Mouse (Mus musculus): ENCODE measurements at regions not wholly inside any gene's neighbourhood (a gene's known extent, or its start where the extent isn't known, plus 50 kb on each side); places are given as distances from the start of the nearest gene placed in this dataset.
"Not testable (repeated sequence)": the region's sequence is repeated elsewhere in the genome, so short reads cannot be mapped to it uniquely, and the experiment has no call there.

- Histone ChIP-seq H3K4me1 (ENCODE audit: control insufficient read depth, insufficient read depth, low read length) (no peaks in the 10 kb centered on the region), H3K4me2 (ENCODE audit: low read depth, low read length) (no peak overlapping the region), H3K9ac (ENCODE audit: low read depth, low read length) (no peak overlapping the region), H3K27ac (ENCODE audit: low read length) (no peak overlapping the region), H3K27me3 (replicated peaks; ENCODE audit: control insufficient read depth, insufficient read depth, low read length) (no peaks in the 10 kb centered on the region), H3K9me3 (ENCODE audit: control insufficient read depth, low read length) (no peaks in the 10 kb centered on the region), H3K36me3 (ENCODE audit: control insufficient read depth, insufficient read depth, low read length) (no peaks in the 10 kb centered on the region), H3K4me3 (ENCODE audit: low read length) (no peak overlapping the region)
- 88% methylated on average over 1 of the region's 1 CpGs for WGBS
- ATAC-seq, result no peak
Measured at GRCm38 (mm10) chr12:114285082-114285481, 741.4 kb downstream of the Adam6a start.

DNA sequence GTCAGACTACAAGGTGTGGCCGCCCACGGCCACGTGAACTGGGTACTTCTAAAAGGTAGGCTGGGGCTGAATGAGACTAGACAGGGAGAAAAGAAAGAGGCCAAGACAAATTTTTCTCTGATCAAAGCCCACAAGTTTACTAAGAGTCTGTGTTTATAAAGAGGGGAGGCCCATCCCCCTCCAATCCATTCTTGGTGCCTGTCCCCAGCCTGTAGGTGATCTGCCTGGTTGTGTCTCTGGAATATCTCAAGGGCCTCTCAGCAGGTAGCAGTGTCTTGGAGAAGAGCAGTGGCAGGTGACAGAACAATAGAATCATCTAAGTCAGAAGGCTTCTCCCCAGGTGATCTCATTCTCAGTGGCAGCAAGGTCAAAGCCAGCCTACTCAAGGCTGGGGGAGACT lies 743.3 kb downstream of the Adam6a start:
- no peaks in the 10 kb centered on the region for H3K36me3 ChIP-seq (ENCODE audit: control insufficient read depth, insufficient read depth, low read length)
- H3K27me3 ChIP-seq (replicated peaks; ENCODE audit: control insufficient read depth, insufficient read depth, low read length), result no peaks in the 10 kb centered on the region
- no peaks in the 10 kb centered on the region for H3K9me3 ChIP-seq (ENCODE audit: control insufficient read depth, low read length)
- WGBS, result 83% methylated on average over 3 of the region's 3 CpGs
- no peaks in the 10 kb centered on the region for H3K4me1 ChIP-seq (ENCODE audit: control insufficient read depth, insufficient read depth, low read length)
- H3K4me3 ChIP-seq (ENCODE audit: low read length), result no peak overlapping the region
- no peak overlapping the region for H3K9ac ChIP-seq (ENCODE audit: low read depth, low read length)
- H3K27ac ChIP-seq (ENCODE audit: low read length), result no peak overlapping the region
- H3K4me2 ChIP-seq (ENCODE audit: low read depth, low read length), result no peak overlapping the region
- ATAC-seq, result no peak

DNA sequence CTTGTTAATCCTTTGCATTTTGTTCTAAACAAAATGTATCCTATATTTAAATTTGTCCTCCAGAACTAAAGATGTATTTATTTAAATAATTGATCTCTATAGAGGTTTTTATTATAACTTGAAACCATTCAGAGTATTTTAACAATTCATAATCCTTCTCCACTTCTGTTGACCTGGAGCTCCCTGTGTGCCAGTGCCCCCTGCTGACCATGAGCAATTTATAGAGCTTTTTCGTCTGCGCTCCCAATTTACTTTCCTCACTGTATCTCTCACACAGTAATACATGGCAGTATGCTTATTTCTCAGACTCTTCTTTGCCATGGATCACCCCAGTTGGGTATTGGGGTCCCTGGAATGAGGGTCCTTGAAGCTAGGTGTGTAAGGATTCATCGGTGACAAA lies 747.4 kb downstream of the Adam6a start:
- Histone ChIP-seq H3K9ac (ENCODE audit: low read depth, low read length) (no peak overlapping the region), H3K27ac (ENCODE audit: low read length) (no peak overlapping the region), H3K27me3 (replicated peaks; ENCODE audit: control insufficient read depth, insufficient read depth, low read length) (no peaks in the 10 kb centered on the region), H3K4me3 (ENCODE audit: low read length) (no peak overlapping the region), H3K9me3 (ENCODE audit: control insufficient read depth, low read length) (0 out of 2 replicates have a peak, but pooled peaks cover 2% of the 10 kb centered on the region), H3K4me2 (ENCODE audit: low read depth, low read length) (no peak overlapping the region), H3K4me1 (ENCODE audit: control insufficient read depth, insufficient read depth, low read length) (no peaks in the 10 kb centered on the region), H3K36me3 (ENCODE audit: control insufficient read depth, insufficient read depth, low read length) (no peaks in the 10 kb centered on the region)
- 89% methylated on average over 3 of the region's 3 CpGs for WGBS
- ATAC-seq, result no peak

GRCm38 (mm10) chr12:114299771-114300170 lies 756.1 kb downstream of the Adam6a start:
- 79% methylated on average over 5 of the region's 5 CpGs for WGBS
- Histone ChIP-seq H3K4me1 (ENCODE audit: control insufficient read depth, insufficient read depth, low read length) (no peaks in the 10 kb centered on the region), H3K36me3 (ENCODE audit: control insufficient read depth, insufficient read depth, low read length) (no peaks in the 10 kb centered on the region), H3K27ac (ENCODE audit: low read length) (no peak overlapping the region), H3K9ac (ENCODE audit: low read depth, low read length) (no peak overlapping the region), H3K4me3 (ENCODE audit: low read length) (no peak overlapping the region), H3K4me2 (ENCODE audit: low read depth, low read length) (no peak overlapping the region), H3K27me3 (replicated peaks; ENCODE audit: control insufficient read depth, insufficient read depth, low read length) (no peaks in the 10 kb centered on the region), H3K9me3 (ENCODE audit: control insufficient read depth, low read length) (no peaks in the 10 kb centered on the region)
- no peak for ATAC-seq

- H3K27ac ChIP-seq (ENCODE audit: low read length), result no peak overlapping the region
- no peak for ATAC-seq
- H3K27me3 ChIP-seq (replicated peaks; ENCODE audit: control insufficient read depth, insufficient read depth, low read length), result no peaks in the 10 kb centered on the region
- H3K4me1 ChIP-seq (ENCODE audit: control insufficient read depth, insufficient read depth, low read length), result no peaks in the 10 kb centered on the region
- no peaks in the 10 kb centered on the region for H3K9me3 ChIP-seq (ENCODE audit: control insufficient read depth, low read length)
- WGBS, result 81% methylated on average over 2 of the region's 2 CpGs
- H3K4me2 ChIP-seq (ENCODE audit: low read depth, low read length), result no peak overlapping the region
- H3K36me3 ChIP-seq (ENCODE audit: control insufficient read depth, insufficient read depth, low read length), result no peaks in the 10 kb centered on the region
- H3K9ac ChIP-seq (ENCODE audit: low read depth, low read length), result no peak overlapping the region
- no peak overlapping the region for H3K4me3 ChIP-seq (ENCODE audit: low read length)
Measured at GRCm38 (mm10) chr12:114301728-114302127, 758.0 kb downstream of the Adam6a start.

DNA sequence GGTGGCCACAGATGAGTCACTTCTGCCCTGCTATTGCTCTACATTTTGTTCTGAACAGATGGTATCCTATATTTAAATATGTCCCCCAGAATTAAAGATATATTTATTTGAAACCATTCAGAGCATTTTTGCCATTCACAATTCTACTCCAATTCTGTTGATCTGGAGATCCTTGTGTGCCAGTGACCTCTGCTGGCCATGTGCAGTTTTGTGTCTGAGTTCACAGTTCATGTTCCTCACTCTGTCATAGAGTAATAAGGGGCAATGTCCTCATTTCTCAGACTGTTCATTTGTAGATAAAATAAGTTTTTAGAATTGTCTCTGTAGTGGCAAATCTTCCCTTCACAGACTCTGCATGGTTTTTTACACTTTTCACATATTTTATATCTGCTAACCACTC lies 788.8 kb downstream of the Adam6a start:
- H3K4me2 ChIP-seq (ENCODE audit: low read depth, low read length), result no peak overlapping the region

DNA sequence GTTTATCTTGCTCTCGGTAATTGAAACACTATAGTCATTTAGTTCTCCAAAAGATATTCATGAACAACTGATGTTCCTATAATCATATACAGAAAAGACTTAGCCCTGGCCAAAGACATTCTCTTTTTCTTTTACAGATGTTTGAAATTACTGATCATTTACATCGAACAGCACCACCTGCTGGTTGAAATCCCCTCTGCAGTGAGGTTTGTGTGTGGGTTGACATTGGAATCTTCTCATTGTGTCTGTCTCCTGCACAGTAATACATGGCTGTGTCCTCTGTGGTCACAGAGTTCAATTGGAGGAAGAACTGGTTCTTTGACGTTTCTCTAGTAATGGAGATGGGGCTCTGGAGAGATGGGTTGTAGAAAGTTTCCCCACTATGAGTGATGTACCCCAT lies 822.6 kb downstream of the Adam6a start:
- no peak for ATAC-seq

More for the DNA sequence above, 788.8 kb downstream of the Adam6a start:
- Histone ChIP-seq H3K27me3 (replicated peaks; ENCODE audit: control insufficient read depth, insufficient read depth, low read length) (no peaks in the 10 kb centered on the region), H3K9ac (ENCODE audit: low read depth, low read length) (no peak overlapping the region), H3K27ac (ENCODE audit: low read length) (no peak overlapping the region), H3K9me3 (ENCODE audit: control insufficient read depth, low read length) (no peaks in the 10 kb centered on the region), H3K36me3 (ENCODE audit: control insufficient read depth, insufficient read depth, low read length) (no peaks in the 10 kb centered on the region), H3K4me1 (ENCODE audit: control insufficient read depth, insufficient read depth, low read length) (no peaks in the 10 kb centered on the region), H3K4me3 (ENCODE audit: low read length) (no peak overlapping the region)
- ATAC-seq, result no peak

DNA sequence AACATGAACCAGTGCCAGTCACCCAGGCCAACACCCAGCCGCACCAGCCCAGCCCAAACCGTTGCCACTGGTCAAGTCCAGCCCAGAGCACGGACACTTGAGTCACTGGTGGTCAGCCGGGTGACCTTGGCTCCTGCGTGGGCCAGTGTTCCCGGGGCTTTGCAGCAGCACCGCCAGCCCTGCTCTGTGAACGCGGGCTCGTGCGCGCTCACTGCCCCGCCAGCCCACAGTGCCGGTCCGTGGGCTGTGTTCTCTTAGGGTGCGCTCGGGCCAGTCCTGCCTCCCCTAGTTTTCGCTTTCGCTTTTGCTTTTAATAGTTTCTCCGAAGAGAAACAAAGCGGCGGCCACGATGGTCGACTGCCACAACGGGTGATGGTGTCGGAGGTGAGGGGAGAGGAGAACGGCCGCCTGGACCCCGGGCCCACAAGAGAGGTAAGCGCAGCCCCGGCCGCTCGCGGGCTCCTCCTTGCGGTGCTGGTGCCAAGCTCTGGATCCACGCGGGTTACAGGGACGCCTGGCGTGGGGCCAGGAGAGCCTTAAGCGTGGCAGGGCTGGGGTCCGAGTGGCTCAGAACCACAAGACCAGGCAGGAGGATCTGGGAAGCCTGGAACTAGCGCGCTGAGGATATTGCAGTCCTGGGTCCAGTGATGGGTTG lies 835.1 kb downstream of the Adam6a start:
- ATAC-seq, result peak; percentile 65
- H3K4me1 ChIP-seq (ENCODE audit: control insufficient read depth, insufficient read depth, low read length), result not testable (repeated sequence)
- 30% methylated on average over 37 of the region's 43 CpGs for WGBS

More for the DNA sequence above, 822.6 kb downstream of the Adam6a start:
- H3K9me3 ChIP-seq (ENCODE audit: control insufficient read depth, low read length), result 0 out of 2 replicates have a peak, but pooled peaks cover 2% of the 10 kb centered on the region
- no peak overlapping the region for H3K4me3 ChIP-seq (ENCODE audit: low read length)
- no peak overlapping the region for H3K27ac ChIP-seq (ENCODE audit: low read length)
- no peak overlapping the region for H3K9ac ChIP-seq (ENCODE audit: low read depth, low read length)
- no peaks in the 10 kb centered on the region for H3K36me3 ChIP-seq (ENCODE audit: control insufficient read depth, insufficient read depth, low read length)
- no peaks in the 10 kb centered on the region for H3K27me3 ChIP-seq (replicated peaks; ENCODE audit: control insufficient read depth, insufficient read depth, low read length)
- H3K4me2 ChIP-seq (ENCODE audit: low read depth, low read length), result no peak overlapping the region
- no peaks in the 10 kb centered on the region for H3K4me1 ChIP-seq (ENCODE audit: control insufficient read depth, insufficient read depth, low read length)
- 63% methylated on average over 3 of the region's 3 CpGs for WGBS

GRCm38 (mm10) chr12:114391447-114391846 lies 847.7 kb downstream of the Adam6a start:
- ATAC-seq, result no peak
- H3K4me1 ChIP-seq (ENCODE audit: control insufficient read depth, insufficient read depth, low read length), result no peaks in the 10 kb centered on the region
- no peaks in the 10 kb centered on the region for H3K36me3 ChIP-seq (ENCODE audit: control insufficient read depth, insufficient read depth, low read length)
- no peaks in the 10 kb centered on the region for H3K27me3 ChIP-seq (replicated peaks; ENCODE audit: control insufficient read depth, insufficient read depth, low read length)
- no peaks in the 10 kb centered on the region for H3K9me3 ChIP-seq (ENCODE audit: control insufficient read depth, low read length)
- H3K9ac ChIP-seq (ENCODE audit: low read depth, low read length), result no peak overlapping the region
- no peak overlapping the region for H3K27ac ChIP-seq (ENCODE audit: low read length)
- no peak overlapping the region for H3K4me3 ChIP-seq (ENCODE audit: low read length)
- WGBS, result 73% methylated on average over 2 of the region's 2 CpGs
- no peak overlapping the region for H3K4me2 ChIP-seq (ENCODE audit: low read depth, low read length)

More for the DNA sequence above, 835.1 kb downstream of the Adam6a start:
- not testable (repeated sequence) for H3K9me3 ChIP-seq (ENCODE audit: control insufficient read depth, low read length); H3K27ac ChIP-seq (ENCODE audit: low read length); H3K9ac ChIP-seq (ENCODE audit: low read depth, low read length); H3K36me3 ChIP-seq (ENCODE audit: control insufficient read depth, insufficient read depth, low read length); H3K27me3 ChIP-seq (replicated peaks; ENCODE audit: control insufficient read depth, insufficient read depth, low read length)
- Histone ChIP-seq H3K4me2 (ENCODE audit: low read depth, low read length) (peak overlapping the region; percentile 46), H3K4me3 (ENCODE audit: low read length) (peak overlapping the region; percentile 36)

DNA sequence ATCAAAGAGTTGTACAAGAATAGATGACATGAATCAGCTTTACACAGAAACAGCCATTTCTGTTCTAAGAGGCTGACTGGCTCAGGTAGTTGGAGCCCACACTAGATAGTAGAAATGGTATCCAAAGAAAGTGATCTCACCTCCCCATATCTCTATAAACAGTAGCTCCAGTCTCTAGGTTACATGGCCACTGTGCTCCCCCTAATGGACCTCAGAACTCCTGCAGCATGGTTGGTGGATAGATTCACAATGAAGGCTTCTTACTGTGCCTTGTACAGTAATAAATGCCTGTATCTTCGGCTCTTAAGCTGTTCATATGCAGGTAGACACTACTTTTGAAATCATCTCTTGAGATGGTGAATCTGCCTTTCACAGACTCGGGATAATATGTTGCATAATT lies 862.5 kb downstream of the Adam6a start:
- ATAC-seq, result no peak

More for the DNA sequence above, 862.5 kb downstream of the Adam6a start:
- Histone ChIP-seq H3K4me3 (ENCODE audit: low read length) (no peak overlapping the region), H3K4me2 (ENCODE audit: low read depth, low read length) (no peak overlapping the region), H3K9ac (ENCODE audit: low read depth, low read length) (no peak overlapping the region), H3K27me3 (replicated peaks; ENCODE audit: control insufficient read depth, insufficient read depth, low read length) (no peaks in the 10 kb centered on the region), H3K27ac (ENCODE audit: low read length) (no peak overlapping the region), H3K4me1 (ENCODE audit: control insufficient read depth, insufficient read depth, low read length) (no peaks in the 10 kb centered on the region), H3K9me3 (ENCODE audit: control insufficient read depth, low read length) (no peaks in the 10 kb centered on the region), H3K36me3 (ENCODE audit: control insufficient read depth, insufficient read depth, low read length) (no peaks in the 10 kb centered on the region)
- 60% methylated on average over 2 of the region's 2 CpGs for WGBS

Measured in intestine, embryonic 16.5 days (tissue).